Mouse (Mus musculus) gastrocnemius, adult 2 months (tissue): ENCODE data around the gene Prr5l. TPM values are rescaled to one million over a fixed set of nuclear protein-coding genes. Genes with fewer than 3 reads are reported as not detected.

Experiments
- DNase-seq: peaks from one replicate; pipeline ENCODE4 v3.0.0; 2022
- H3K27ac ChIP-seq: fragments of 200-600 bp; 2 replicates; pipeline ENCODE4 v1.8.1; 2022; ENCODE audit warnings: mild to moderate bottlenecking
- H3K4me3 ChIP-seq: fragments of 200-600 bp; 2 replicates; pipeline ENCODE4 v1.8.1; 2022; ENCODE audit warnings: mild to moderate bottlenecking, moderate library complexity
- CTCF ChIP-seq: fragments of 200-600 bp; IDR thresholded peaks from 2 replicates; pipeline ENCODE4 v1.8.1; 2022; ENCODE audit warnings: antibody characterized with exemption, mild to moderate bottlenecking, moderate library complexity
- intact Hi-C: fragments of 180-260 bp; cut with DNase I; formaldehyde crosslinking; loops from one replicate; pipeline ENCODE4 v1.15.1; 2025
- total RNA-seq, 2 experiments: library from RNA; stranded (reverse); gene quantifications; 2 replicates each; pipeline ENCODE4 v1.2.3; 2021

Gene Prr5l
- total RNA-seq, 2 experiments from 2014 or later = 0.53 TPM; not detected in 1

DNA sequence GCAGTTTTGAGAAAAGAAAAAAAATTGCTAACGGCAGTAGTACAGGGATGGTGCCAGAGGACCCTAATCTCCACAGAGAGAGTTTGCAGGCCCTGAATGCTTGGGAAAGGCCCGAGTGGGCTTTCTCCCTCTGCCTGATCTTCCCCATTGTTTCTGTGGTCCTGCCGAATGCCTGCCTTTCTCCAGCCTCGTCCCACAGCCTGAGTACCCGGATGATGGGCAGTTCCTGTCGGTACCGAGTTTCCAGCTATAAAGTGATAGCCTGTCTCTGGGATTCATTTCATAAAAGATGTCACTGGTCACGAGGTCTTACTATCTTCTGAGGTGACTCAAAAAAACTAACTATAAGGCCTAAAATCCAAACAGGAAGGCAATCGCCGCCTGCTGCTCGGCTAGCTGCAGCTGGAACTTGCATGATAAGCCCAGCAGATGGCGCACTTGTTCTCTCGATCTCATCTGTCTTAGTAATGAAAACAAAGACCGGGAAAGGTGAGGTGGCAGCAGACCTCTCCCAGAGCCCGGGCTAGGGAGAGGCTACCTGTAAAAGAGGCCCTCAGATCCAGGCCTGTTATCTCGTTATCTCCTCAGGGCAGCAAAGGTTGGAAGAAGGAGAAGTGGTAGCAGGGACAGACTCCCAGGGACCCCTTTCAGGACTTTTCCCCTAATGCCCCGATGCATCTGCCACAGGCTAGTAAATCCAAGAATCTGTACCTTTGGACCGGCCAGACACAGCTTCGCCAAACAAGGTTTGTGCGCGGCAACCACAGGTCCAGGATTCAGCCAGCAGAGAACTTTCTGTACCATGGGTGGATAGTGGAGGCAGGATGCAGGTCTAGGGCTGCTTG is 22.9 kb upstream of the Prr5l start:
- TF ChIP-seq CTCF = peak; percentile 89
- Histone ChIP-seq H3K4me3 (no peak overlapping the region; the same call in 1 of the 2 replicates), H3K27ac (no peak overlapping the region)
- intact Hi-C loops = loop anchor here (1.0 to 10.0 kb wide), 3 partner anchors 127 to 548 kb away; no protein-coding TSS in a partner anchor
- peak; percentile 76 for DNase-seq

DNA sequence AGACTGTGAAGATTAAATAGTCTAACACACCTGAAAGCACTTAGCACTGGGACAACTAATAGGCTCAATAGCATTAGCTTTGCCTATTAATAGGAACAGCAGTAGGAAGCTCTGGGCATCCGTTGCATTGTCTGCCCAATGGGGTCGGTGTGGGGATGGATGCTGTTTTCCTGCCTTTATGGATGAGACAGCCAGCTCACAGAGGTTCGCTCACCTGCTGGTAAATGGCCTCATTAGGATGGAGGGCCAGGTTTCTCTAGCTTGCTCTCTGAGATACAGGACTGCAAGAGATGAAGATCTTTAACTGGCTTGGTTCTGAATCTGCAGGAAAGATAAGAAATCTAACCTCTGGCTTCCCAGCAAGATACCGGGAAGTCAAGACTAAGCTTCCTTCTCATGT is 19.4 kb upstream of the Prr5l start:
- H3K27ac ChIP-seq = no peak overlapping the region
- H3K4me3 ChIP-seq = no peak overlapping the region
- intact Hi-C loops = loop anchor here (10.0 kb wide), 1 partner anchor 193 kb away; no protein-coding TSS in a partner anchor
- no peak for DNase-seq
- TF ChIP-seq CTCF = no peak

DNA sequence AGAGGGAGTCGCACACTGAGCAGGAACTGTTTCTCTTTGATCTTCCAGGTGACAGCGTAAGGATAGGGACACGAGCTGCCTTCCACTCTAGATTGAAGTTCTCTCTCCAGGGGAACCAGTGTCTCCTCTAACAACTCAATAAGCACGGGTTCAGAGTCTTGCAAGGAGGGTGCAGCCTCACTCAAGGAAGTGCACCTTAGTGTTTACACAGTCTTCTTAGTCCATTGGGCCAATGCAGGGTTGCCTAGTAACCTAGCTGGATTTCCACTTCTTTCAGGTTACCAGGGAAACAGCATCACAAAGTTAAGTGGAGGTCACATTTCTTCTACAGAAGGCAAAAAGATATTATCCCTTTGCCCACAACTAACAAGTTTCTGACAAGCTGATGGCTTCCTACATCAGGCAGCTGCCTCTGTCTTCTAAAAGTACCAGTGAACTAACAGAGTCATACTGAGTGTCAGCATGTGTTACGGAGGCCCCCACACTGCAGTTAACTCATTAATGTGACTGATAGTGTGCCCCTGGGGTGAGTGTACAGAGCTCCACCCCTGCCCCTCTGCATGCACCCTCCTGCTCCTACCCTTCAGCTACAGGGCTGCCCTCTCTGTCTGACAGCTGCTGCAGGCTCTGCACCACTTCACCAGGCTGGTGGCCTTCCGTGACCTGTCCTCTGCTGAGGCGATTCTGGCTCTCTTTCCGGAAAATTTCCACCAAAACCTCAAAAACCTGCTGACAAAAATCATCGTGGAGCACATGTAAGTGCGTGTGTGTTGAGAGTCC is 13.8 kb upstream of the Prr5l start:
- Histone ChIP-seq H3K4me3 (no peak overlapping the region), H3K27ac (no peak overlapping the region)
- intact Hi-C loops = no loop called here
- TF ChIP-seq CTCF = no peak
- no peak for DNase-seq

DNA sequence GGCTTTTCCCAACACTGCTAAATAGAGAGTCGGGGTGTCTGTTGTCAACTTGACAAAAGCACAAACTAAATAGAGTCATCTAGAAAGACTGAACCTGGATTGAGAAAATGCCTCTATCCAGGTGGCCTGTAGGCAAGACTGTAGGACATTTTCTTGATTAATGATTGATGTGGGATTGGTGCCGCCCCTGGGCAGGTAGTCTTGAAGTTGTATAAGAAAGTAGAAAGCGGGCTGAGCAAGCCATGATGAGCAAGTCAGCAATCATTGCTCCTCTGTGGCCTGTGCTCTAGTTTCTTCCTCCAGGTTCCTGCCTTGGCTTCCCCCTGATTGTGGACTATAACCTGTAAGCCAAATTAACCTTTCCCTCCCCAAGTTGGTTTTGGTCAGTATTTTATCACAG is 11.3 kb upstream of the Prr5l start:
- intact Hi-C loops = no loop called here
- TF ChIP-seq CTCF = no peak
- Histone ChIP-seq H3K4me3 (no peak overlapping the region), H3K27ac (no peak overlapping the region)
- DNase-seq = no peak

DNA sequence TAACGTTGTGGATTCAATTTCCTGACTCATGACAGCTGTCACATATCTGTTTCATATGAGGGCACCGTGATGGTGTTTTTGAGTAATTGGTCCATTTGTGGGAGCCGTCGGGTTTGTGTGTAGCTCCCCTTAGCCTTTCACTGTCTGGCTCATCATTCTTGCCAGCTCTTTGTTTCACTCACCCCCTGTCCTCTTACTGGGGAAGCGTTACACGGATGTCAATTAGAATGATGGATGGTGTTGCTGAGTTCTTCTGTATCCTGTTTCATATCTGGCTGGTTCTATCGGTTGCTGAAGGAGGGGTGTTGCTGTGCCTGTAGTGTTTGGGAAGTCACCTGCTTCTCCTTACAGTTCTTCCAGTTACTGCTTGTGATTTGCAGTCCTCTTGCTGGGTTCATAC is 8.3 kb upstream of the Prr5l start:
- TF ChIP-seq CTCF = no peak
- no peak overlapping the region for H3K27ac ChIP-seq
- H3K4me3 ChIP-seq = no peak overlapping the region
- no peak for DNase-seq
- intact Hi-C loops = no loop called here

DNA sequence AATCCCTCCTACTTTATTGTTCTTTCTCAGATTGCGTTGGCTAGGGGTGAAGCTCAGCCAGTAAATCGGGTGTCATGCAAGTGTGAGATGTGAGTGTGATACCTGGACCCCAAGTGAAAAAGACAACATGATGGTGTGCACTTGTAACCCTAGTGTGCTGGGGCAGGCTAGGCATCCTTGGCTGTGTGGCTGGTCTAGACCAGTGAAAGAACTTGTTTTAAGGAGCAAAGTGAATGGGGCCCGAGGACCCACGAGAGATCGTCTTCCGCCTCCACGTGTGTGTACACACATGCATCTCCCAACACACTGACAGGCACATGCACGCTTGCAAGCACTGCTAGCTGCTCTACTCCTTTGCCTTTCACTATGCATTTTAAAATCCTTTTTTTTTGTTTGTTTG is 6.1 kb upstream of the Prr5l start:
- no peak for TF ChIP-seq CTCF
- intact Hi-C loops = no loop called here
- Histone ChIP-seq H3K4me3 (no peak overlapping the region), H3K27ac (no peak overlapping the region)
- no peak for DNase-seq

DNA sequence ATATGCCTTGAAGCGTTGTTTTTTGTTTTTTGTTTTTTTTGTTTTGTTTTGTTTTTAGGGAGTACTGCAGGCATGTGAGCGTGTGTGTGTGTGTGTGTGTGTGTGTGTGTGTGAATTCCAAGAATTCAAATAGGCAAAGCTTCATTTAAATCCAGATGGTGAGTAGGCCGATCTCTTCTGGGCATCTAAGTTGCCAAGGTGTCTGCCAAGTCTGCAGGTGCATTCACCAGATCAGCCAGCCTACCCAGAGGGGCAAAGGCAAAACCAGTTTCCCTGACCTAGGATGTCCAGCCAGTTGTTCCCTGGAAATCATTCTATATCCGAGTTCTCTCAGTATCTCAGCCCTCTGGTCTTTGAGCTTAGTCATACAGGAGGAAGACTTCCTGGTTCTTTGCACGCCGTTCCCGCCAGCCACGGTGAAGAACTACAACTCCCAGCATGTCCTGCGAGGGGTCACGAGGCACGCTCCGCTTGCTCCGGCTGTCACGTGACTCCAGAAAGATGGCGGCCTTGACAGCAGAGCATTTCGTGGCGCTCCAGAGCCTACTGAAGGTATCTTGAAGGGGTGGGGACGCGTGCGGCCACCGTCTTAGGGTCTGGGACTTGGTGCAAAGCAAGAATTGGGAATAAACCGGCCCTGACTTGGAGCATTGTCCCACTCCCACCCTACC is 3.1 kb upstream of the Prr5l start, which contains the start of gene Commd9:
Gene Commd9, plus strand, starts transcription at position 480 of the 671 bp plus-strand sequence.
- Histone ChIP-seq H3K27ac (peak within 1 kb of the TSS; percentile 90), H3K4me3 (peak within 1 kb of the TSS; percentile 94)
- intact Hi-C loops = no loop called here
- no peak for TF ChIP-seq CTCF
- DNase-seq = peak; percentile 95

DNA sequence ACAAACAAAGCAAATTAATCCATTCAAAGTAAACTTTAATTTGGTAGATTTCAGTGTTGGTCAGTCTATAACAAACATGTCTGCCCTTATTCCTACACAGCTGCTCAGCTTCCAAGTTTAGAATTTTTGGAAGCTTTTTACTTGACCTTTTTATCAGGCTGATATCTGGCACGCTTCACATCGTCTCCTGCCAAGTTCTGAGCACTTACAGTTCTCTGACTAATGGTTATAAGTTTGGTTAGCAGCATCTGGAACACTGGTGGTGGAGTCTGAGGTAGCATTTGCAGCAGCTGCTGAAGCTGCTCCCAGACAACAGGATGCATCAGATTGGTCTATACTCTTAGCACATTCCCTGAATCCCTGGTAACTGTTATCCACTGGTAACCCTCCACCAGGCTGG is 1.5 kb upstream of the Prr5l start:
- no peak overlapping the region for H3K4me3 ChIP-seq
- intact Hi-C loops = no loop called here
- DNase-seq = peak; percentile 47
- no peak overlapping the region for H3K27ac ChIP-seq
- no peak for TF ChIP-seq CTCF

DNA sequence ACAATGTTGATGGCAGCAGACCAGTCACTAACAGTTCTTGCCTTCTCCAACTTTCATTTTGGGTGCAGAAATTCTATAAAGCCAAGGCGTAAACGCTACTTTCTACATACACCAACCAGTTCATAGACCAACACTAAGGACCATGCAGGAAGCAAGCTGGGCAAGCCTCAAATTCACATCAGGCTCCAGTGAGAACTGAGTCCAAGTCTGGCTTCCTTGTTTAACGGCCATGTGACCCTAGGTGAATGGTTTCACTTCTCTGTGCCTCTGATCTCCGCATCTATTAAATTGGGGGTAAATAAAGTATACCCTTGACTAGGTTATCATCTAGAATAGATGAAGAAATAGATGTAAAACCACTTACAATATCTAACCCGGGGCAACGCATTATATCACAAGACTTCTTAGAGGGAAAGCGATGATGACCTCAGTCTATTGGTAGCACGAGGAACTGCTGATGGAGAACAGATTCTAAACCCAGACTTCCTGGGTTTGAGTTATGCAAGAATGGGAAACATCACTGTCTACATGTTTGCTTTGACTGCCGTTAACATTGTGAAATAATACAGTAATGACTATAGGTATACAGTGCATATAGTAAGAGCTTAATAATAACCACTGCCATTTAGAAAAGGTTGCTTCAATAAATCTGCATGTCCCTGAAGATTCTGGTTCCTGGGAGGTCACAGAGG is 1.2 kb downstream of the Prr5l start:
- TF ChIP-seq CTCF = no peak
- no peak for DNase-seq
- intact Hi-C loops = no loop called here
- no peak overlapping the region for H3K4me3 ChIP-seq
- H3K27ac ChIP-seq = no peak overlapping the region

DNA sequence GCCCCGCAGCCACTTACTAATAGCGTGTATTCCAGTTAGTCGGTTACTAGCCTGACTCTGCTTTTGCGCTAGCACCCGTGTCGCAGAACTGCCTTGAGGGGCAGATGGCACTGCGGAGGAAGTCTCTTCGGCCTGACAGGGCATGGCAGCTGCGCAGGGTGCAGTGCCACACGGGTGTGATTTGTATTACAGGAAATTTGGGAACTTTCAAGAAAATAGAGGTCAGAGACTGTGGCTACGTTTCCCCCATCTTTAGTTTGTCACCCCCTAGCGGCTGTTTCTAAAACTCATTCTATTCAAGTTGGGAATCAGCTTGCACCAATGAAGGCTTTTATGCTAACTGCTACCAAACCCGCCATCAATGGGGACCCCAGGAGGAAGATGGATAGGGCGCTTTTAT is 11.6 kb downstream of the Prr5l start:
- intact Hi-C loops = loop anchor here (5.0 kb wide), 1 partner anchor 179 kb away; no protein-coding TSS in a partner anchor
- H3K4me3 ChIP-seq = peak overlapping the region; percentile 69
- TF ChIP-seq CTCF = peak; percentile 74
- DNase-seq = no peak
- no peak overlapping the region for H3K27ac ChIP-seq

DNA sequence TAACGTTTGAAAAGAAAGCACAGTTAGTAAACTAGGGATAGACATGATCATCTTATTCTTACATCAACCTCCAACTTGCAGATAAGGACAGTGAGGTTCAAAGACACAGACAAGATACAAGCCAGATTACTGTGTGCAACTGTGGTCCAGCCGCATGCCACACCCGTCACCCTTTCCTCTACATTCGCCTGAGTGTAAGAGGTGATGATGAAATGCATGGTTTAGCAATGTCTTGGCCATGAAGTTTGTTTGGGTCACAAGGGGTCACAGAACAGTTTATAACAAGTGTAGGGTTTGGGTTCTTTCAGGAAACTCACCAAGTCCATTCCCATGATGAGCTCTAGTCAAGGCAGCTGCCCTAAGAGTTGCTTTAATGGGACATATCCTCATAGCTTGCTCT is 14.1 kb downstream of the Prr5l start:
- Histone ChIP-seq H3K4me3 (no peak overlapping the region), H3K27ac (no peak overlapping the region)
- intact Hi-C loops = no loop called here
- TF ChIP-seq CTCF = no peak
- no peak for DNase-seq
